Mouse (Mus musculus) brain, embryonic 14.5 days (tissue): ENCODE measurements around the gene Jsrp1.
"Not testable (repeated sequence)": the region's sequence is repeated elsewhere in the genome, so short reads cannot be mapped to it uniquely, and the experiment has no call there.

Experiments used
- CTCF ChIP-seq: fragments of 200-500 bp; IDR thresholded peaks from 2 replicates; pipeline ENCODE4 v1.5.1; 2012; ENCODE audit warnings: inconsistent platforms, mild to moderate bottlenecking, moderate library complexity, borderline replicate concordance; ENCODE audit not compliant: insufficient read depth, insufficient read length; ENCODE audit errors: extremely low read depth
- POLR2A ChIP-seq: fragments of 200-500 bp; IDR thresholded peaks from 2 replicates; pipeline ENCODE4 v1.6.1; 2012; ENCODE audit warnings: mild to moderate bottlenecking, inconsistent platforms, borderline replicate concordance; ENCODE audit not compliant: poor library complexity, insufficient read depth, insufficient read length, severe bottlenecking; ENCODE audit errors: extremely low read depth

DNA sequence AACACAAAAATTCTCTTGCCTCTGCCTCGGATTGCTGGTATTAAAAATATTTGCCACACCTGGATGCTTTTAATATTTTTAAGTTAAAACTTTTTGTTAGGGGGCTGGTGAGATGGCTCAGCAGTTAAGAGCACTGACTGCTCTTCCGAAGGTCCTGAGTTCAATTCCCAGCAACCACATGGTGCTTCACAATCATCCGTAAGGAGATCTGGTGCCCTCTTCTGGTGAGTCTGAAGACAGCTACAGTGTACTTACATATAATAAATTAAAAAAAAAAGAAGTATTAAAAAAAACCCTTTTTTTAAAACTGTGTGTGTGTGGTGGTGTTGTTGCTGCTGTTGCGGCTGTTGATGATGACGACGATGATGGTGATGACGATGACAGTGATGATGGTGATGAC is 4.7 kb upstream of the Jsrp1 start:
- not testable (repeated sequence) for TF ChIP-seq CTCF, POLR2A
